Mouse (Mus musculus) thymus, adult 2 months (tissue): ENCODE measurements at regions not wholly inside any gene's neighbourhood (a gene's known extent, or its start where the extent isn't known, plus 50 kb on each side); places are given as distances from the start of the nearest gene placed in this dataset.

Experiments
- CTCF ChIP-seq: fragments of 200-500 bp; IDR thresholded peaks from 2 replicates; pipeline ENCODE4 v1.5.1; 2012; ENCODE audit warnings: mild to moderate bottlenecking, control low read depth, low read length, moderate library complexity, borderline replicate concordance; ENCODE audit not compliant: control insufficient read depth, poor library complexity, insufficient read depth; ENCODE audit errors: extremely low read depth
- POLR2A ChIP-seq: fragments of 200-500 bp; IDR thresholded peaks from 2 replicates; pipeline ENCODE4 v1.6.1; 2012; ENCODE audit warnings: mild to moderate bottlenecking, low read length, control low read depth, moderate library complexity; ENCODE audit not compliant: control insufficient read depth, poor library complexity, insufficient read depth; ENCODE audit errors: extremely low read depth

DNA sequence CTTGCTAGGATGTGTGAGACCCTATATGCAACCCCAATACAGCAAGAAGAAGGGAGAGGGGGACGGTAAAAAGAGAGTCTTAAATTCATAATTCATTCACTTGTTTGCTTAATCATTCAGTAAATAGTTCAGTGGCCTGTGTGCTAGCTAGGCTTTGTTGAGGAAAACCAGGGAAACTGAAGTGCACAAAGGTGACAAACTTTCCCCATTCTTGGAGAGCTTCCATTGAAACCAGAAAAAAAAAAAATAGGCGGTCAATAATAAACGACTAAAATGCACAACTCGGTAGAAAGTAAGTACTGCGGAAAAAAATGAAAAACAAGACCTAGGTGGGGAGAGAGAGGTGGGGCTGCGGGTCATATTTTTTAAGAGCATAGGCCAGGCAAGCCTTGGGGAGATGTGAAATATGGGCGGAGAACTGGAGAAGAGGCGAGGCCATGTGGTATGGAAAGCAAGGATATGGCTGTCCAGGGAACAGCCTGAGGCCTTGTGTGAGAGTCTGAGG is 72.3 kb upstream of the Hes1 start:
- TF ChIP-seq POLR2A (no peak), CTCF (no peak)
